Mouse (Mus musculus) kidney, adult 2 months (tissue): Measurements from ENCODE around the gene Fam19a5.

Experiments
- CTCF ChIP-seq: fragments of 200-500 bp; conservative IDR thresholded peaks from 2 replicates; pipeline ENCODE4 v1.5.1; 2011; ENCODE audit warnings: low read depth, mild to moderate bottlenecking, control low read depth, low read length, moderate library complexity, mixed read lengths; ENCODE audit not compliant: insufficient read depth, insufficient read length
- POLR2A ChIP-seq: fragments of 200-500 bp; IDR thresholded peaks from one replicate; pipeline ENCODE4 v1.6.1; 2011; ENCODE audit warnings: low read depth, low read length, control low read depth

DNA sequence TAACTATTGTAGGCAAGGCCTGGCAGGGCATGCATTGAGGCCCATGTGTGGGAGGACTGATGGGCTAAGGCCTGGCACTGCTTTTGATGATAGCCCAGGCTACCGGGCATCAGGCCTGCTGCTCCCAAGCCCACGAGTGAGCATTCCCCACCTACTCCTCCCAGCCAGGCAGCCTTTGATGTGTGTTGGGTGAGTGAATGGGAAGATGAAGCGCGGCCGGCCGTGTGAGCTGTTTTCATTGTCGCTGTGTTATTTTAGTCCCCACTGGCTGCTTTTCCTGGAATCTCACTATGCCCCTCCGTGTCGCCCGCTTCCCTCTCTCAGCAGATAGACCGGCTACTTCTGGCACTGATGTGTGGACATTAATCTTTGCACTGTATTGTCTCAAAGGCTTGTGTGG is 26.1 kb downstream of the Fam19a5 start:
- no peak for TF ChIP-seq CTCF
- TF ChIP-seq POLR2A, result no peak
